Mouse (Mus musculus): ENCODE data around the gene Rwdd1. TPM values are rescaled to one million over a fixed set of nuclear protein-coding genes. Genes with fewer than 3 reads are reported as not detected.
"Not testable (repeated sequence)": the region's sequence is repeated elsewhere in the genome, so short reads cannot be mapped to it uniquely, and the experiment has no call there.

The Rwdd1 gene
- polyA plus RNA-seq, 1 experiment: not detected

DNA sequence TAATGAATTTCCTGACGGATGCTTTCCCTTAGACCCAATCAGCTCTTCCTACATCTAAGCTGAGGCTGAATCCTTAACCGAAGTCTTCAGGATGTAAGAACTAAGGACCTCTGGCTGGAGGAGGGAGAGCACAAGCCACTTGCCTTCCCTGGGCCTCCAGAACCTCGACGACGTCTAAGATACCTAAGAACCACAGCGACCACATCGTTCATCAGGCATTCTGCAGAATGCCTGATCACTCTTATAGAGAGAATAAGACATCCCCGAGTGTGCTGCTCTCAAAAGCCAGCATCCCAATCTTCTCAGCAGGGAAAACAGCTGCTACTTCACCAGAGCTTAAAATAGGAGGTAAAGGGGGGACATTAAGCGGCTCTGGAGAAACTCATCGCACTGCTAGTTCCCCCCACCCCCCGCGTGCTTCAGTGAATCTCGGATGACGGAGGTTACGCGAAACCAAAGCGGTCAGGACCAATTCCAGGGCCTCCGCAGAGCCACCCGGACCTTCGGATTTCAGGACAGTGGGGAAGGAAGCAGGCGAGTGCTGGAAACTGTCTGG lies 600 bp downstream of the Rwdd1 start:
- TF ChIP-seq CTCF (IDR thresholded peaks at IDR 0.05; ENCODE audit: insufficient read depth, low read depth, low read length) (no peak), POLR2A (IDR thresholded peaks at IDR 0.05; ENCODE audit: insufficient read depth, low read depth, low read length) (no peak)
- Histone ChIP-seq H3K4me3 (ENCODE audit: insufficient read depth, low read depth, low read length) (peak overlapping the region; percentile 78), H3K27ac (ENCODE audit: insufficient read depth, low read depth, low read length) (peak overlapping the region; percentile 82), H3K4me1 (ENCODE audit: control insufficient read depth, insufficient read depth, low read length) (peaks cover 3% of the 10 kb centered on the region; the same call in 1 of the 2 replicates)
- 0% methylated on average over 21 of the region's 21 CpGs for WGBS

DNA sequence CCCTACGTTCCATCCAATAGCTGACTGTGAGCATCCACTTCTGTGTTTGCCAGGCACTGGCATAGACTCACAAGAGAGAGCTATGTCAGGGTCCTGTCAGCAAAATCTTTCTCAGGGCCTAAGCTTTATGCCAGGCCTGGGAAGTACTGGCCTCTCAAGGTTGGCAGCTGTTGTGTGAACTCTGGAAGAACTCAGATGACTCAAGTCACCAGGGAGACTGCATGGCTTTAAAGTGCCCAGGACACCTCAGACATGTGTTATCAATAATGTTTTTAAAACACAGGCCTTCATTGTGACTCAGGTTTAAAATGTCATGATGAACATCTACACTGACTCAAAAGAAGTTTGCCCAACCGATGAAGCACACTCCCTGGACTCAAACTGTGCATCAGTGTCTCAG lies 6.2 kb downstream of the Rwdd1 start:
- TF ChIP-seq CTCF (IDR thresholded peaks at IDR 0.05; ENCODE audit: insufficient read depth, low read depth, low read length): no peak
- TF ChIP-seq POLR2A (IDR thresholded peaks at IDR 0.05; ENCODE audit: insufficient read depth, low read depth, low read length): no peak

DNA sequence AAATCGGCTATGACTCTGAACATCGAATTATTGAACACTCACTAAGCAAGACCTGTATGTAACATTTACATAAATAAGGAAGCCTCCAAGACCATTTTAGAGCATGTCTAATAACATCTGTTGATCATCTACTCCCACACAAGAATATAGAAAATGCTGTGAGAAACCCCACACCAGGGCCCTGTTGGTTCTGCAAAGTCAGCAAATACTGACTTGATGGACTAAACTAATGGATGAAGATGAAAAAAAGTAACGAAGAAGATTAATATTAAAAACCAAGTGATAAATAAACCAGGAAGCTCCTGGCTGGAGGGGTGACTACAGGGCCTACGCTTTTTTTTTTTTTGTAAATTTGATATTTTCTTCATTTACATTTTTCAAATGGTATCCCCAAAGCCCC lies 6.8 kb downstream of the Rwdd1 start:
- TF ChIP-seq CTCF (IDR thresholded peaks at IDR 0.05; ENCODE audit: insufficient read depth, low read depth, low read length) (no peak), POLR2A (IDR thresholded peaks at IDR 0.05; ENCODE audit: insufficient read depth, low read depth, low read length) (no peak)
- WGBS: 93% methylated on average over 4 of the region's 4 CpGs
- H3K4me3 ChIP-seq (ENCODE audit: insufficient read depth, low read depth, low read length): no peak overlapping the region

More for the DNA sequence above, 6.2 kb downstream of the Rwdd1 start:
- no peak overlapping the region for H3K27ac ChIP-seq (ENCODE audit: insufficient read depth, low read depth, low read length)
- no peak overlapping the region for H3K4me3 ChIP-seq (ENCODE audit: insufficient read depth, low read depth, low read length)
- H3K4me1 ChIP-seq (ENCODE audit: control insufficient read depth, insufficient read depth, low read length): peaks cover 3% of the 10 kb centered on the region; the same call in 1 of the 2 replicates
- WGBS: 66% methylated on average over 2 of the region's 2 CpGs

DNA sequence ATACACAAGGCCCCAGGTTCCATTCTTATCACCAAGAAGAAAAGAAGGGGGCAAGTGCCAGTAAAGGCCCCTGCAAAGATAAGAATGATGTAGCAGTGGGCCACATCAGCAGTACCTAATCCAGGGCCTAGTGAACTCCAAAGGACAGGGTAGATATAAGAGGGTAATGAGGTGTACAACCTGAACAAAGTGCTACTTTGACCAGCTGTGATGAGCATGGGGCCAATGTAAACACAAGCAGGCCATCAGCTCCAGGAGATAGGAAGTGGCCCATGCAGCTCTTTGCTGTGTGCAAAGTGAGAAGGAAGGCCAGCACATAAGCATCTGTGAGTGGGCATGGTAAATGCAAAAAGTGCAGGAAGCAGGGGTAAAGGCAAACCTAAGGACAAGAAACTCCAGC lies 21.0 kb downstream of the Rwdd1 start:
- no peaks in the 10 kb centered on the region for H3K4me1 ChIP-seq (ENCODE audit: control insufficient read depth, insufficient read depth, low read length)

More for the DNA sequence above, 6.8 kb downstream of the Rwdd1 start:
- peaks cover 3% of the 10 kb centered on the region; the same call in 1 of the 2 replicates for H3K4me1 ChIP-seq (ENCODE audit: control insufficient read depth, insufficient read depth, low read length)
- no peak overlapping the region for H3K27ac ChIP-seq (ENCODE audit: insufficient read depth, low read depth, low read length)

DNA sequence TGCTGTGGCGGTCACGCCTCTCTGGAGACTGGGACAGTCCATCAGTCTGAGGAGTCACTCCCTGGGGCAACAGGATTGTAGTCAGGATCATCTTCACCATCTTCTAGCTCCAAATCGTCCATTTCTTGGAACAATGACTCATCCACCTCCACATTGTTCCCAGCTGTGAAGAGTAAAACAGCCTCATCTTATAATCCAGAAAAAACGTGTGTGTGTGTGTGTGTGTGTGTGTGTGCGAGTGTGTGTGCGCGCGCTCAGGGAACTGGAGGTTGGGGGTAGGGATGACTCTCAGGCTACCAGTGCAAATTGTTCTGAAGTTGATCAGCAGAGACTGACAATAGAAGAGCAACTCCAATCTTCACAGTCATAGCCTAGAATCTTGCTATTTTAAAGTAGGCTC lies 22.7 kb downstream of the Rwdd1 start:
- WGBS: 49% methylated on average over 6 of the region's 8 CpGs
- H3K4me3 ChIP-seq (ENCODE audit: insufficient read depth, low read depth, low read length); H3K4me1 ChIP-seq (ENCODE audit: control insufficient read depth, insufficient read depth, low read length); H3K27ac ChIP-seq (ENCODE audit: insufficient read depth, low read depth, low read length): not testable (repeated sequence)

More for the DNA sequence above, 21.0 kb downstream of the Rwdd1 start:
- Histone ChIP-seq H3K4me3 (ENCODE audit: insufficient read depth, low read depth, low read length) (no peak overlapping the region), H3K27ac (ENCODE audit: insufficient read depth, low read depth, low read length) (no peak overlapping the region)
- TF ChIP-seq POLR2A (IDR thresholded peaks at IDR 0.05; ENCODE audit: insufficient read depth, low read depth, low read length) (no peak), CTCF (IDR thresholded peaks at IDR 0.05; ENCODE audit: insufficient read depth, low read depth, low read length) (no peak)

DNA sequence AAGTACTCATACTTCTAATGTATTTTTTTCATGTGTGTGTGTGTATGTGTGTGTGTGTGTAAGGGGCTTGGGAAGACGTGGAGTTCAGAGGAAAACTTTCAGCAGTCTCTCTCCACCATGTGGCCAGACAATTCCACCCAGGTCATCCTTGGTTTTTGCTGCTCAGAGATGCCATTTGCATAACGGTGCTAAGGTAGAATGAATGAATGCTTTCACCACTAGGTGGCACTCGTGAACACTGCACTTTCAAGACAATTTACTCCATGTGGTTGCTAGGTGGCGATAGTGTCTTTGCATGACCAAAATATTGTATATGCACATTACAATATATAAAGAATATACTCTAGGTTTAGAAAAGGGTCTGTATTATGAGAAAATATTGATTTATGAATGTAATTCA lies 32.7 kb downstream of the Rwdd1 start:
- Histone ChIP-seq H3K4me1 (ENCODE audit: control insufficient read depth, insufficient read depth, low read length) (no peaks in the 10 kb centered on the region), H3K27ac (ENCODE audit: insufficient read depth, low read depth, low read length) (no peak overlapping the region), H3K4me3 (ENCODE audit: insufficient read depth, low read depth, low read length) (no peak overlapping the region)
- 12% methylated on average over 4 of the region's 4 CpGs for WGBS
- no peak for TF ChIP-seq CTCF (IDR thresholded peaks at IDR 0.05; ENCODE audit: insufficient read depth, low read depth, low read length)
- no peak for TF ChIP-seq POLR2A (IDR thresholded peaks at IDR 0.05; ENCODE audit: insufficient read depth, low read depth, low read length)

DNA sequence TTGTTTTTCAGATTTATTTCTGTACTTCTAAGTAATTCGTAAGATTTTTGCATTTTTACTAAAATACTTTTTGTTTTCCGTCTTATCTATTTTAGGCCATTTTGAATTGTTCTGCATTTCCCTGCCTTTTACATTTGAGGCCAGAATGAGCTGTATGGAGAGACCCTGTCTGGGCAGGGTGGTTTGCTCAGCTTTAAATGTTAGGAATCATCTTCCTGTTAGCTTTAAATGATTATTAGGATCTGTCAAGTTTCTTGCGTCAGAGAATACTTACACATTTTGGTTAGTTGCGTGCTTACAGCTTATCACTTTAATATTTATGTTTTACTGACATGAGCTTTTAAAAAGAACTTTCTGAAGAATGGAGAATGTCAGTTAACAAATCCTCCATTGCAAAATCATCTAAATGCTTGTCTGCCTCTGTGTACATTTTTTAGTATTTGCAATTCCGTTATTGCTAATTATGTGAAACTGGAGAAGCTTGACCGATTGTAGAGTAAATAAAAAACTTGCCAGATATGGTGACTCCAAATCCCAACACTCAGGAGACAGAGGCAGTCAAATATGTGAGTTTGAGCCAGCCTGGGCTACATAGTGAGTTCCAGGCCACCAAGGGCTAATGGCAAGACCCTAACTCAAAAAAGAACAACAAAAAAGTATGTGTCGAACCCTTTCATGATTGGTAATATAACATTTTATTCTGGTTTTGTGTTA lies 44.5 kb downstream of the Rwdd1 start:
- no peak overlapping the region for H3K27ac ChIP-seq (ENCODE audit: insufficient read depth, low read depth, low read length)
- no peaks in the 10 kb centered on the region for H3K4me1 ChIP-seq (ENCODE audit: control insufficient read depth, insufficient read depth, low read length)
- 93% methylated on average over 7 of the region's 7 CpGs for WGBS
- TF ChIP-seq POLR2A (IDR thresholded peaks at IDR 0.05; ENCODE audit: insufficient read depth, low read depth, low read length): no peak
- TF ChIP-seq CTCF (IDR thresholded peaks at IDR 0.05; ENCODE audit: insufficient read depth, low read depth, low read length): no peak
- no peak overlapping the region for H3K4me3 ChIP-seq (ENCODE audit: insufficient read depth, low read depth, low read length)

DNA sequence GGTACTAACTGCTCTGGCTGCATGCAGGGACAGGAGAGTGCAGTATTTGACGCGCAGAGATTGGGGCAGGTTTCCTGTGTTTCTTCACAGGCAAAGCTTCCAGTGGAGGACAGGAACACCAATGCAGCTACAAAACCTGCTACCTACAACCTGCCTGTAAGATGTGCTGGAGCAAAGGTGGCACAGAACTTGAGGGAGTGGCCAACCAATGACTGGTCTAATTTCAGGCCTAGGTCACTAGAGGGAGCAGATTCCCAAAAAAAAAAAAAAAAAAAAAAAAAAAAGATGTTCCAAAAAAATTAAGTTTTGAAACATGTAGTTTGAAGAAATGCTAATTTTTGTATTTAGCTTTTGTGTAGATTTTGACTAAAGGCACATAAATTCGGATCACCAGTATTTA lies 66.9 kb downstream of the Rwdd1 start:
- no peak overlapping the region for H3K27ac ChIP-seq (ENCODE audit: insufficient read depth, low read depth, low read length)
- no peak overlapping the region for H3K4me3 ChIP-seq (ENCODE audit: insufficient read depth, low read depth, low read length)
- no peaks in the 10 kb centered on the region for H3K4me1 ChIP-seq (ENCODE audit: control insufficient read depth, insufficient read depth, low read length)
- WGBS: 87% methylated on average over 3 of the region's 3 CpGs
- TF ChIP-seq POLR2A (IDR thresholded peaks at IDR 0.05; ENCODE audit: insufficient read depth, low read depth, low read length) (no peak), CTCF (IDR thresholded peaks at IDR 0.05; ENCODE audit: insufficient read depth, low read depth, low read length) (no peak)

DNA sequence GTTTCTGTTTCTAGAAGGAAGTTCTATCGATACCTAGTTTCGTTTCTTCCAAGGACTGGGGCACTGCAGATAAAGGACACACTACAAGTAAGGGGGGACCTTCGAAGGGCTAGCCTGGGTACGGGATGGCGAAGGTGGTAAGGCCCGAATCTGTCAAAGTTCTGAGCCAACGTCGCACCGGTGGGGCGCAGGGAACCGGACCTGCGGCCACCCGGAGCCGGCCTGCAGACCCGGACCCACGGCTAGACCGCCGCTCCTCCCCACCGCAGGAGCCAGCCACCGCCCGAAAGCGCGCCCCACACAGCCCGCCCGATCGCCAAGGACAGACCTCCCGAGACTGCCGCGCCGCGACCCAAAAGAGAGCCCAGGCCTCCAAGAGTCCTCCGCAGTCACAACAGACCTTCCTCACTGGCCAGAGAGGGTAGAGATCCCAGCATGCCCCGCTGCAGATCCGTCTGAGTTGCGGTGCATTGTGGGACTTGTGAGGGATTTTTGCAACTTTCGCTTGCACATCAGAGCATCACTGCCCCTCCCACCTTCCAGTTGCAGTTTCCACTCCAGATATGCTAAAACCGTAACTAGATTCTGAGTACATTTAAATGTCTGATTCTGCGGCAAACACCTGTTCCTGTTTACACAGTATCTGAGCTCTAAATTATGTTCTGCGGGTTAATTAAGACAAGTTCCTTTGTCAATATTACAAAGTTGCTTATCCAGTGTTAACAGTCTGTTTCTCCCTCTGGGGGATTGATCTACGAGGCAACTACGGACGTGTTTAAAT lies 68.4 kb downstream of the Rwdd1 start, which contains the start of gene Zup1:
Zup1 (minus strand) TSS at position 467 of the 781 bp plus-strand sequence.
- Histone ChIP-seq H3K4me1 (ENCODE audit: control insufficient read depth, insufficient read depth, low read length) (no peaks in the 10 kb centered on the region), H3K27ac (ENCODE audit: insufficient read depth, low read depth, low read length) (0 out of 2 replicates have a peak within 1 kb of the TSS, but pooled peaks have one; percentile 23), H3K4me3 (ENCODE audit: insufficient read depth, low read depth, low read length) (peak within 1 kb of the TSS; percentile 88)
- WGBS: under 1% methylated on average over 42 of the region's 42 CpGs
- TF ChIP-seq CTCF (IDR thresholded peaks at IDR 0.05; ENCODE audit: insufficient read depth, low read depth, low read length) (no peak), POLR2A (IDR thresholded peaks at IDR 0.05; ENCODE audit: insufficient read depth, low read depth, low read length) (peak; percentile 40; the same call in 1 of the 2 replicates)

Other genes starting within 250 kb of the Rwdd1 start
- not detected in 2 replicates for gene Sult3a2, start 232.9 kb downstream of the Rwdd1 start, polyA plus RNA-seq (2012; ENCODE audit: insufficient read depth, insufficient read length, low replicate concordance, missing spikeins)
- gene Sult3a1, start 161.9 kb downstream of the Rwdd1 start, polyA plus RNA-seq (2012; ENCODE audit: insufficient read depth, insufficient read length, low replicate concordance, missing spikeins): not detected in 2 replicates
- not detected in 2 replicates for gene Rsph4a, start 114.5 kb downstream of the Rwdd1 start, polyA plus RNA-seq (2012; ENCODE audit: insufficient read depth, insufficient read length, low replicate concordance, missing spikeins)
- 240 TPM in 1 of 2 replicates, not detected in the other for gene Zup1, start 68.4 kb downstream of the Rwdd1 start, polyA plus RNA-seq (2012; ENCODE audit: insufficient read depth, insufficient read length, low replicate concordance, missing spikeins)
- not detected in 2 replicates for gene Trappc3l, start 18.0 kb upstream of the Rwdd1 start, polyA plus RNA-seq (2012; ENCODE audit: insufficient read depth, insufficient read length, low replicate concordance, missing spikeins)
- gene Calhm4, start 24.7 kb upstream of the Rwdd1 start, polyA plus RNA-seq (2012; ENCODE audit: insufficient read depth, insufficient read length, low replicate concordance, missing spikeins): not detected in 2 replicates
- gene Calhm5, start 76.9 kb upstream of the Rwdd1 start, polyA plus RNA-seq (2012; ENCODE audit: insufficient read depth, insufficient read length, low replicate concordance, missing spikeins): not detected in 2 replicates
- gene Calhm6, start 108.4 kb upstream of the Rwdd1 start, polyA plus RNA-seq (2012; ENCODE audit: insufficient read depth, insufficient read length, low replicate concordance, missing spikeins): not detected in 2 replicates
- gene Dse, start 188.1 kb upstream of the Rwdd1 start, polyA plus RNA-seq (2012; ENCODE audit: insufficient read depth, insufficient read length, low replicate concordance, missing spikeins): not detected in 2 replicates